Mouse (Mus musculus) inflammation-experienced regulatory T-cells, adult 6 months (primary cell): Measurements from ENCODE around the gene Mxd1. TPM values are rescaled to one million over a fixed set of nuclear protein-coding genes. Genes with fewer than 3 reads are reported as not detected.

Experiments used
- ATAC-seq: one replicate; pipeline ENCODE4 v1.8.0; 2017
- polyA plus RNA-seq, 3 experiments: library from polyadenylated mRNA; unstranded; fragments of 100-300 nt; shearing (Covaris generic); gene quantifications; one replicate each; pipeline ENCODE4 v1.2.1; 2017

Gene Mxd1
- polyA plus RNA-seq, 3 experiments from 2014 or later: 13.1 to 22.6 (median 13.8) TPM

- no peak for ATAC-seq
Observed at GRCm38 (mm10) chr6:86598742-86599193, 70.2 kb downstream of the Mxd1 start.

Other genes with a start within 250 kb of the Mxd1 start
- not detected for gene Gm44790, start 242.5 kb downstream of the Mxd1 start, polyA plus RNA-seq
- 10 to 100 TPM; 20.2 to 39.5 (median 34.5) TPM for gene C87436, start 230.8 kb downstream of the Mxd1 start, polyA plus RNA-seq
- gene Pcbp1, start 142.8 kb downstream of the Mxd1 start, polyA plus RNA-seq: 10 to 100 TPM; 26.3 to 32.5 (median 29.3) TPM
- gene Asprv1, start 41.0 kb downstream of the Mxd1 start, polyA plus RNA-seq: under 1 TPM; 0.21 to 0.39 (median 0.38) TPM
- 100 to 1,000 TPM; 110 to 152 (median 125) TPM for gene Snrnp27, start 15.4 kb upstream of the Mxd1 start, polyA plus RNA-seq
- 10 to 100 TPM; 11.9 to 15.7 (median 13.4) TPM for gene Gmcl1, start 64.2 kb upstream of the Mxd1 start, polyA plus RNA-seq
- gene Anxa4, start 124.4 kb upstream of the Mxd1 start, polyA plus RNA-seq: 10 to 100 TPM; 15.8 to 42.3 (median 20.4) TPM
- gene Aak1, start 180.4 kb upstream of the Mxd1 start, polyA plus RNA-seq: 10 to 100 TPM; 23.9 to 27.8 (median 24.9) TPM